ENCODE assay signal across 8 mouse cellular contexts in genomic region chr4:150281891-150282630, GRCm38 (mm10). TPM values are rescaled to one million over a fixed set of nuclear protein-coding genes. Genes with fewer than 3 reads are reported as not detected.
DNase-seq lines count a peak whose midpoint lies in the region; ATAC-seq lines count a peak whose summit lies in the region.

No protein-coding gene starts in this region.

- H3K4me1 ChIP-seq in embryonic facial prominence, embryonic 12.5 days = peaks cover 22% of the 10 kb centered on the region
- H3K4me1 ChIP-seq in heart, embryonic 12.5 days (replicated peaks) = peaks cover 25% of the 10 kb centered on the region
- peaks cover 32% of the 10 kb centered on the region for H3K4me1 ChIP-seq in kidney, embryonic 16.5 days (ENCODE audit: insufficient read depth, low read length)

- peak overlapping the region; percentile 94 for H3K27ac ChIP-seq in embryonic facial prominence, embryonic 12.5 days
- H3K27ac ChIP-seq in heart, embryonic 12.5 days (ENCODE audit: poor library complexity, severe bottlenecking) = peak overlapping the region; percentile 97
- H3K27ac ChIP-seq in kidney, embryonic 16.5 days (ENCODE audit: low read length) = peak overlapping the region; percentile 98

- H3K27me3 ChIP-seq in embryonic facial prominence, embryonic 12.5 days = no peaks in the 10 kb centered on the region
- no peaks in the 10 kb centered on the region for H3K27me3 ChIP-seq in heart, embryonic 12.5 days (replicated peaks)
- H3K27me3 ChIP-seq in kidney, embryonic 16.5 days (ENCODE audit: insufficient read depth, low read length) = no peaks in the 10 kb centered on the region

- peak overlapping the region; percentile 98 for H3K4me3 ChIP-seq in embryonic facial prominence, embryonic 12.5 days
- H3K4me3 ChIP-seq in heart, embryonic 12.5 days = peak overlapping the region; percentile 99
- H3K4me3 ChIP-seq in kidney, embryonic 16.5 days (ENCODE audit: low read length) = peak overlapping the region; percentile 98

- no peak for ATAC-seq in embryonic facial prominence, embryonic 12.5 days (ENCODE audit: insufficient number of reproducible peaks, insufficient read depth, low FRiP score, low TSS enrichment)
- peak; percentile 60 for ATAC-seq in heart, embryonic 12.5 days (ENCODE audit: insufficient number of reproducible peaks, low FRiP score)
- ATAC-seq in kidney, embryonic 16.5 days (ENCODE audit: low FRiP score, low TSS enrichment) = peak; percentile 73
- ATAC-seq in inflammation-experienced regulatory T-cells, adult 6 months = no peak

- peak overlapping the region; percentile 99 for H3K9ac ChIP-seq in embryonic facial prominence, embryonic 12.5 days
- H3K9ac ChIP-seq in heart, embryonic 12.5 days = peak overlapping the region; percentile 100
- peak overlapping the region; percentile 99 for H3K9ac ChIP-seq in kidney, embryonic 16.5 days (replicated peaks; ENCODE audit: low read length)

- 1% methylated on average over 49 of the region's 50 CpGs for WGBS in embryonic facial prominence, embryonic 12.5 days
- WGBS in heart, embryonic 12.5 days = under 1% methylated on average over 48 of the region's 50 CpGs
- WGBS in kidney, embryonic 16.5 days = 1% methylated on average over 43 of the region's 50 CpGs

- H3K4me2 ChIP-seq in embryonic facial prominence, embryonic 12.5 days (replicated peaks) = peak overlapping the region; percentile 76
- H3K4me2 ChIP-seq in heart, embryonic 12.5 days = peak overlapping the region; percentile 84
- H3K4me2 ChIP-seq in kidney, embryonic 16.5 days (replicated peaks; ENCODE audit: low read depth, low read length) = peak overlapping the region; percentile 56

- no peaks in the 10 kb centered on the region for H3K36me3 ChIP-seq in embryonic facial prominence, embryonic 12.5 days
- H3K36me3 ChIP-seq in heart, embryonic 12.5 days = no peaks in the 10 kb centered on the region
- no peaks in the 10 kb centered on the region for H3K36me3 ChIP-seq in kidney, embryonic 16.5 days (ENCODE audit: insufficient read depth, low read length)

- no peaks in the 10 kb centered on the region for H3K9me3 ChIP-seq in embryonic facial prominence, embryonic 12.5 days
- no peaks in the 10 kb centered on the region for H3K9me3 ChIP-seq in heart, embryonic 12.5 days (replicated peaks)
- H3K9me3 ChIP-seq in kidney, embryonic 16.5 days (ENCODE audit: low read length) = no peaks in the 10 kb centered on the region

- DNase-seq in CD4-positive, CD25-positive, alpha-beta regulatory T cell, adult 2 months (ENCODE audit: low read depth, low spot score) = peak; percentile 43
- peak; percentile 58 for DNase-seq in ZHBTc4 (ENCODE audit: low read depth, low spot score)
- peak; percentile 42 for DNase-seq in lung, postnatal 14 days
- DNase-seq in retina, embryonic 14.5 days (ENCODE audit: low spot score) = peak; percentile 53

RNA-seq across cellular contexts. Expression of gene Rere, which starts 0.6 kb away (rescaled TPM):
- 37.7 and 40.7 TPM in 2 replicates for polyA plus RNA-seq in embryonic facial prominence, embryonic 12.5 days (2016; fragmentation: Nextera tagmentation; extraction: Ambion mirVana)
- 29.5 and 37.9 TPM in 2 replicates for polyA plus RNA-seq in heart, embryonic 12.5 days (2016; fragmentation: Nextera tagmentation; extraction: Ambion mirVana)
- polyA plus RNA-seq in kidney, embryonic 16.5 days (2015; fragmentation: Nextera tagmentation; extraction: Ambion mirVana) = 30.7 and 40.6 TPM in 2 replicates
- 10 to 100 TPM; 10.1 to 32.0 (median 28.4) TPM for polyA plus RNA-seq in inflammation-experienced regulatory T-cells, adult 6 months (2017; shearing (Covaris generic))

RNA-seq across cellular contexts. Expression of gene Eno1, which starts 45.5 kb away (rescaled TPM):
- polyA plus RNA-seq in embryonic facial prominence, embryonic 12.5 days (2016; fragmentation: Nextera tagmentation; extraction: Ambion mirVana) = 1,519 and 1,577 TPM in 2 replicates
- 2,142 and 2,173 TPM in 2 replicates for polyA plus RNA-seq in heart, embryonic 12.5 days (2016; fragmentation: Nextera tagmentation; extraction: Ambion mirVana)
- polyA plus RNA-seq in kidney, embryonic 16.5 days (2015; fragmentation: Nextera tagmentation; extraction: Ambion mirVana) = 1,990 and 2,045 TPM in 2 replicates
- polyA plus RNA-seq in inflammation-experienced regulatory T-cells, adult 6 months (2017; shearing (Covaris generic)) = 100 to 1,000 TPM; 503 to 566 (median 560) TPM

Comparison
In these comparisons a context has a peak if more than half of its experiments do, and no peak if none do; other contexts are left out.
1. ATAC-seq: peak in heart, embryonic 12.5 days (single experiment) and kidney, embryonic 16.5 days (single experiment); none in embryonic facial prominence, embryonic 12.5 days (single experiment) and inflammation-experienced regulatory T-cells, adult 6 months (single experiment).
2. Peak in every context shown above with its lines, with median percentiles within 50 percentile points of each other: DNase-seq, H3K27ac ChIP-seq, H3K4me2 ChIP-seq, H3K4me3 ChIP-seq and H3K9ac ChIP-seq.